Mouse (Mus musculus): ENCODE measurements around the gene Cdh1. TPM values are rescaled to one million over a fixed set of nuclear protein-coding genes. Genes with fewer than 3 reads are reported as not detected.

The Cdh1 gene
- polyA plus RNA-seq, 1 experiment from 2014 or later = 26.6 TPM

DNA sequence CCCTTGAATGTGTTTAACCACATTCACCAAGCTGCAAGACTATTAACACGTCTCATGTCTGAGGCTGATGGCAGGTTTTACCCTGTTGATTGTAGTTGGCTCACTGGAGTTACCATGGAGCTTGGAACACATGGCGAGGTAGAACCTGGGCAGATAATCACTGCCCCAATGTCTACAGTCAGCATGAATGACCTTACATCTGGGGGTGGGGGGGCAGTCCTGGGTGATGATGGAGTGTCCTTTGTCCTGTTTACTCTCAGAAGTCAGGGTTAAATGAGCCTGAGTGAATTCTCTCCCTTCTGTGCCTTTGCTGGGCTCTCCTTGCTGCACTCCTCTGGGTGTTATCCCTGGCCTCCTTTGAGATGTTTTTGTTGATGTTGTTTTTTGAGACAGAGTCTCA, 39.0 kb downstream of the Cdh1 start:
- Histone ChIP-seq H3K27ac (no peak overlapping the region), H3K4me2 (replicated peaks) (no peak overlapping the region), H3K4me1 (0 out of 2 replicates have a peak, but pooled peaks cover 5% of the 10 kb centered on the region), H3K27me3 (no peaks in the 10 kb centered on the region), H3K9ac (no peak overlapping the region), H3K36me3 (no peaks in the 10 kb centered on the region), H3K4me3 (no peak overlapping the region), H3K9me3 (no peaks in the 10 kb centered on the region)
- no peak for ATAC-seq (ENCODE audit: insufficient number of reproducible peaks, insufficient read depth, low FRiP score, low TSS enrichment)
- 74% methylated on average over 2 of the region's 2 CpGs for WGBS

DNA sequence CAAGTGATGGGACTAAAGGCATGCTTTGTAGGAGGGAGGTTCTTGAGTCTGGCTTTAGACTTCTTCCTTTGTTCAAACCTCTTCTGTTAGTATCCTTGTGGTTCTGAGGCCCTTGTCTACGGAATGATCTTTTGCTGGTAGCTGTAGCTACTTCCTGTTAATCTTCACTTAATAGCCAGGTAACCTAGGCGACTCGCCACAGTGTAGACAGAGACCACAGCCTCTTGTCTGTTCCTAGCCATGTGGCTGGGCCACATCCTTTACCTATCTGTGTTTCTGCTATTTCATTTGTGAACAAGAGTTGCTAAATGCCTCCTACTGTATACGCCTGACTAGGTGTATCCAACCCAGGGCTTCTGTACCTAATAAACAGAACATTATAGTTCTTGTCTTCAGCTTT, 39.9 kb downstream of the Cdh1 start:
- H3K36me3 ChIP-seq = no peaks in the 10 kb centered on the region

DNA sequence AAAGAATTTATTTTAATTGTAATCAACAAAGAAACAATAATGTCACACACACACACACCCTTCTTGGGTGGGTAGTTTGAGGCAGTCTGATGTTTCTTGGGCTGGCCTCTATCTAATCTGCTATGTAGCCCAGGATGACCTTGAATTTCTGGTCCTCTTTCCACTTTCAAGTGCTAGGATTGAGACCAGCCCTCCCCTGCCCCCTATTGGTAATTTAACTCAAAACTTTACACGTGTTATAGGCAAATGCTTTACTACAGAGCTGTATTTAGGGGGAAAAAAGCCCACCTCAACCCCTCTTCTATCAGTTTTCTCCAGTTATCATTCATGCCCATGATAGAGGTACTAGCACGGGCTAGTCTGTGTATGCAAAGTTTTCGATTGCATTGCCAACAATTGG, 41.8 kb downstream of the Cdh1 start:
- Histone ChIP-seq H3K27ac (no peak overlapping the region), H3K36me3 (no peaks in the 10 kb centered on the region), H3K9ac (no peak overlapping the region), H3K4me3 (no peak overlapping the region), H3K27me3 (no peaks in the 10 kb centered on the region), H3K9me3 (no peaks in the 10 kb centered on the region), H3K4me1 (0 out of 2 replicates have a peak, but pooled peaks cover 5% of the 10 kb centered on the region), H3K4me2 (replicated peaks) (no peak overlapping the region)
- no peak for ATAC-seq (ENCODE audit: insufficient number of reproducible peaks, insufficient read depth, low FRiP score, low TSS enrichment)
- WGBS = 72% methylated on average over 3 of the region's 3 CpGs

More for the DNA sequence above, 39.9 kb downstream of the Cdh1 start:
- ATAC-seq (ENCODE audit: insufficient number of reproducible peaks, insufficient read depth, low FRiP score, low TSS enrichment) = no peak
- H3K4me1 ChIP-seq = 0 out of 2 replicates have a peak, but pooled peaks cover 5% of the 10 kb centered on the region
- H3K27ac ChIP-seq = no peak overlapping the region
- H3K4me3 ChIP-seq = no peak overlapping the region
- 84% methylated on average over 4 of the region's 4 CpGs for WGBS
- H3K4me2 ChIP-seq (replicated peaks) = no peak overlapping the region
- H3K27me3 ChIP-seq = no peaks in the 10 kb centered on the region
- H3K9ac ChIP-seq = no peak overlapping the region
- H3K9me3 ChIP-seq = no peaks in the 10 kb centered on the region

DNA sequence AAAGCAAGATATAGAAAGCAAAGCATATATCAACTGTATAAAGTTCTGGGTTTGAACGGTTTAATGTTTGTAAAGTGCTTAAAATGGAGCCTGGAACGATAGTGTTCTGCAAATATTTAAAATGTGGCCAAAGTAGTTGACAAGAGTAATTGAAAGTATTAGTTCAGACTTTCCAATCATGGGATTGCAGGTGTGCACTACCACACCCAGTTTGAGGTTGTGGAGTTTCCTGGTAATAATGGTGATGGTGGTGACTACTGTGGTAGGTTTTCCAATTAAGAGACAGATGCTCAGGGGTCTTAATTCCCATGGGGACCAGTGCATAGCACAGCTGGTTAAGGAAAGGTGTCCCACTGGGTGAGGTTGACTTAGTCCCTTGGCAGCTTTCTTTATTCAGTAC, 43.0 kb downstream of the Cdh1 start:
- H3K27me3 ChIP-seq = no peaks in the 10 kb centered on the region
- H3K27ac ChIP-seq = no peak overlapping the region
- no peak overlapping the region for H3K9ac ChIP-seq
- H3K36me3 ChIP-seq = no peaks in the 10 kb centered on the region
- H3K9me3 ChIP-seq = no peaks in the 10 kb centered on the region
- ATAC-seq (ENCODE audit: insufficient number of reproducible peaks, insufficient read depth, low FRiP score, low TSS enrichment) = no peak
- 95% methylated on average over 2 of the region's 2 CpGs for WGBS
- no peak overlapping the region for H3K4me3 ChIP-seq
- 0 out of 2 replicates have a peak, but pooled peaks cover 5% of the 10 kb centered on the region for H3K4me1 ChIP-seq
- no peak overlapping the region for H3K4me2 ChIP-seq (replicated peaks)

DNA sequence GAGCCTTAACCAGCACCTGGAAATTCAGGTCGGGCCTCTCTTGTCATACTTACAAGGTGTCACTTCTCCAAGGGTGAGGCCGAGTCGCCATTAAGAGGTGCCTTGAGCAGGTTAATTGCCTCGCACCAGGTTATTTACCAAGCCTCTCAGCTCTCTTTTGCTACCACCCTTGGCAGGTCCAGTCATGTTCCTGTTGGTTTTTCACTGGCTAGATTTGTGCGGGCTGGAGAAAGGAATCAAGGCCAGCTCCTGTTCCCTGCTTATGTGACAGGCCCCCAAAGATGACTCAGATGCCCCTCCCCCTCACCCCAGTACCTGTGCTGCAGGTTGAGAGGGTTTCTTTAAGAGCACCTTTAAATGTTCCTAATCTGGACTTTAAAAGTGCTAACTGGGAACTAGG, 43.6 kb downstream of the Cdh1 start:
- Histone ChIP-seq H3K9ac (no peak overlapping the region), H3K36me3 (no peaks in the 10 kb centered on the region), H3K27ac (peak overlapping the region; percentile 37; the same call in 1 of the 2 replicates), H3K4me2 (replicated peaks) (no peak overlapping the region), H3K4me3 (no peak overlapping the region), H3K9me3 (no peaks in the 10 kb centered on the region), H3K27me3 (no peaks in the 10 kb centered on the region), H3K4me1 (0 out of 2 replicates have a peak, but pooled peaks cover 5% of the 10 kb centered on the region)
- 74% methylated on average over 5 of the region's 5 CpGs for WGBS
- ATAC-seq (ENCODE audit: insufficient number of reproducible peaks, insufficient read depth, low FRiP score, low TSS enrichment) = no peak

DNA sequence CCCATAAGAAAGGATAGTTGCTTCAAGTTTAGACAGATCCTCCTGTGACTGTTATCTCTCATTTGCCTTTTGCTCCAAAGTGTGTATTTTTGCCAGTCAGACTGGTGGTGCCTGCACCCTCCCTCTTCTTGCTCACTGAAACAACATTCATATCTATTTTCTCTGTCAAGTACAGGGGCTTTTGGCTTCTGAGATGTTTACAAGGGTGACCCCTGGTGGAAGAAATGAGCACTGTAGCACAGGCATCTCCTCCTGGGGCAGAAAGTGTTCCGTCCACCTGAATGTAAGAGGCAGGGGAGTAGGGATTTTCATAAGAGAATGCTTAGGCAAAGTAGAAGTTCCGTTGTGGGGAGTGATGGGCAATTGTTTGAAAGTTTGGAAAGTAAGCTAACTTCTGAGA, 44.2 kb downstream of the Cdh1 start:
- Histone ChIP-seq H3K4me1 (0 out of 2 replicates have a peak, but pooled peaks cover 5% of the 10 kb centered on the region), H3K4me3 (no peak overlapping the region), H3K9me3 (no peaks in the 10 kb centered on the region), H3K9ac (no peak overlapping the region), H3K27me3 (no peaks in the 10 kb centered on the region), H3K4me2 (replicated peaks) (no peak overlapping the region), H3K36me3 (no peaks in the 10 kb centered on the region), H3K27ac (no peak overlapping the region)
- WGBS = 37% methylated on average over 2 of the region's 2 CpGs
- ATAC-seq (ENCODE audit: insufficient number of reproducible peaks, insufficient read depth, low FRiP score, low TSS enrichment) = no peak

DNA sequence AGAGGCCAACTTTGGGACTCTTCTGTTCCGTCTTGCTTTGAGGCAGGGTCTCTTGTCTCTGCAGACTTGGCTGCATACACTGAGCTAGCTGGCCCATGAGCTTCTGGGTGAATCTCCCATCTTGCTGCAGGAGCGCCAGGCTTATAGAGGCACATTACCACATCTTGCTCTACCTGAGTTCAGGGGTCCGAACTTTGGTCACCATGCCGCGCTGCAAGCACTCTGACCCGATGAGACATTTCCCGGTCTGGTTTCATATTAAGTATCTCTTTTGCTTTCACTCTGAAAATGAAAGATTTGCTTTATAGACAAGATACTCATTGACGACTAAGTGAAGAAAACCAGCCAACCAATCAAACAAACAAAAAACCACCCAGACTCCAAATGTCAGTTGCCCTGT, 45.3 kb downstream of the Cdh1 start:
- 93% methylated on average over 8 of the region's 8 CpGs for WGBS
- ATAC-seq (ENCODE audit: insufficient number of reproducible peaks, insufficient read depth, low FRiP score, low TSS enrichment) = no peak
- Histone ChIP-seq H3K36me3 (no peaks in the 10 kb centered on the region), H3K4me1 (0 out of 2 replicates have a peak, but pooled peaks cover 5% of the 10 kb centered on the region), H3K27me3 (no peaks in the 10 kb centered on the region), H3K9me3 (no peaks in the 10 kb centered on the region), H3K4me3 (no peak overlapping the region), H3K9ac (no peak overlapping the region), H3K27ac (no peak overlapping the region), H3K4me2 (replicated peaks) (no peak overlapping the region)

DNA sequence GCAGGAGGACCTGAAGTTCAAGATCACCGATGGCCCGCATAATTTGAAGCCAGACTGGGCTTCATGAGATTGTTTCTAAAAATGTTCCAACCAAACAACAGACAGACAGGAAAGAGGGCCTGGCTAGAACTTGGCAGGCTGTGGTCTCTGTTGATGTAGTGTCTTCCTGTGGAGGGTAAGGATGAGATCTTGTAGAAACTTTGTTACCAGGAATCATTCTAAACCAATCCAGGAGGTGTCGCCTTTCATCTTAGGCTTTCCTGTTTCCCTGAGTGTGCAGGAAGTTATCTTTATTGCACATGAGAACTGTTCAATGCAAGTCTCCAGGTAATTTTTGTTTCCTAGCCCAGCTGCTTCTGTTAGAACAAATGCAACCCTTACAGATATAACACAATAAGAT, 48.8 kb downstream of the Cdh1 start:
- Histone ChIP-seq H3K36me3 (no peaks in the 10 kb centered on the region), H3K4me1 (no peaks in the 10 kb centered on the region), H3K4me3 (no peak overlapping the region), H3K27me3 (no peaks in the 10 kb centered on the region), H3K4me2 (replicated peaks) (no peak overlapping the region), H3K27ac (no peak overlapping the region), H3K9ac (no peak overlapping the region), H3K9me3 (no peaks in the 10 kb centered on the region)
- WGBS = 91% methylated on average over 3 of the region's 3 CpGs
- no peak for ATAC-seq (ENCODE audit: insufficient number of reproducible peaks, insufficient read depth, low FRiP score, low TSS enrichment)

DNA sequence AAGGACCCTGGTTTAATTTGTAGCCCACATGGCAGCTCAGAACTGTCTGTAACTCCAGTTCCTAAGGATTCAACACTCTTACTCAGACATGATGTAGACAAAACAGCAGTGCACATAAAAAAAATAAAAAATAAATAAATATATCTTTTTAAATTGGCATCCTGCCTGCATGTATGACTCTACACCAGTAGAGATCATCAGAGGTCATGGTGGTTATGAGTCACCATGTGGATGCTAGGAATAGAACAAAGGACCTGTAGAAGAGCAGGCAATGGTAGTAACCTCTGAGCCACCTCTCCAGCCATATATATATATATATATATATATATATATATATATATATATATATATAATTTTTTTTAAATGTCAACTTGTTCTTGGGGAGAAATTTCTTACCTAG, 52.9 kb downstream of the Cdh1 start:
- Histone ChIP-seq H3K4me1 (no peaks in the 10 kb centered on the region), H3K9me3 (no peaks in the 10 kb centered on the region), H3K27me3 (no peaks in the 10 kb centered on the region), H3K36me3 (no peaks in the 10 kb centered on the region), H3K27ac (no peak overlapping the region), H3K4me2 (replicated peaks) (no peak overlapping the region), H3K9ac (no peak overlapping the region), H3K4me3 (no peak overlapping the region)
- ATAC-seq (ENCODE audit: insufficient number of reproducible peaks, insufficient read depth, low FRiP score, low TSS enrichment) = no peak

DNA sequence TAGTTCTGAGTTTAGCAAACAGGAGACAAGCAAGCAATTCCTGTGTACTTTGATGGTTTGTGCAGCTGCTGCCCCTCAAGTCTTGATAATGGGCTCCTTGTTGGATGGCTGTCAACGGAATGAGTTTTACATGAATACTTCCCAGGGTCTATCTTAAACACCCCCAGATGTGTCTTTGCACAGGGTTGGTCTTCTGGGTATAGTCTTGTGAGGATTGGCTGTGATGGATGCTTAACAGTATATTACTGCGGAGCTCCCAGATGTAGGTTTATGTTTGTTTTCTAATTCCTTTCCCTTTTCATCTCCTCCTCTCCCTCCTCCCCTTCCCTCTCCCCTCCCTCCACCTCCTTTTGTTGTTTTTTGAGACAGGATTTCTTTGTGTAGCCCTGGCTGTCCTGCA, 69.6 kb downstream of the Cdh1 start:
- Histone ChIP-seq H3K27ac (no peak overlapping the region), H3K27me3 (no peaks in the 10 kb centered on the region), H3K9ac (no peak overlapping the region), H3K4me2 (replicated peaks) (no peak overlapping the region), H3K36me3 (no peaks in the 10 kb centered on the region), H3K4me1 (no peaks in the 10 kb centered on the region), H3K4me3 (no peak overlapping the region), H3K9me3 (no peaks in the 10 kb centered on the region)
- WGBS = 29% methylated on average over 2 of the region's 2 CpGs
- no peak for ATAC-seq (ENCODE audit: insufficient number of reproducible peaks, insufficient read depth, low FRiP score, low TSS enrichment)

DNA sequence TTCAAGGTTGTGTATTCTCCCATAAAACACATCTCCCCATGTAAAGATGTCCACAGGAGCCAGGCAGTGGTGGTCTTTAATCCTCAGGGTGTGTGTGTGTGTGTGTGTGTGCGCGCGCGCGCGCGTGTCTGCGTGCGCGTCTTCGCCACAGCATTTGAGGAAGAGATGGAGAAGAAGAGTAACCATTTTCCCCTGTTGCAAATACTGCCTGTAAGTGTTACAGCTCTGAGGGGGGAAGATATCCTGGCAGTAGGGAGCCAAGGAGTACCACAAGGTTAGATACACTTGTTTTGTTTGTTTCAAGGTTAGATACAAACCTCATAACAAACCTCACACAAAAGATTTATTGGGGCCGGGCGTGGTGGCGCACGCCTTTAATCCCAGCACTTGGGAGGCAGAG, 71.2 kb downstream of the Cdh1 start:
- Histone ChIP-seq H3K4me3 (no peak overlapping the region), H3K36me3 (no peaks in the 10 kb centered on the region), H3K4me2 (replicated peaks) (no peak overlapping the region), H3K9ac (no peak overlapping the region), H3K4me1 (no peaks in the 10 kb centered on the region), H3K27ac (no peak overlapping the region), H3K27me3 (no peaks in the 10 kb centered on the region), H3K9me3 (no peaks in the 10 kb centered on the region)
- no peak for ATAC-seq (ENCODE audit: insufficient number of reproducible peaks, insufficient read depth, low FRiP score, low TSS enrichment)
- 97% methylated on average over 15 of the region's 15 CpGs for WGBS

DNA sequence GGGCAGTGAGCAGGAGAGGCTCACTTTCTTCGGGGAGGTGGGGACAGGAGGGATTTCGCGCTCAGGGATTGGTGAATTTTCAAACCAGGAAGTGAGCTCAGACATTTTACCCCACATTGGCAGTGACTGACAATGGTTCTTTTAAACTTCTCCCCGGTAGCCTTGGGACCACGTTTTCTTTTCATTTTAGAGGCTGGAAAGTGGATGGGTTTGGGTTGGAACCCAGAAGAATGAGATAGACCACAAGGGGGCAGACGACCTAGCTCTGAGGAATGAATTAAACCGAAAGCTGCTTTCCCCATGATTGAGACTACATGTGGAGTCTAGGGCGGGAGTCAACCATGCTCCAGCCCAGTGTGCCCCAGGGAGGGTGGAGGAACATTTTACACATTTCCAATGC, 71.7 kb downstream of the Cdh1 start:
- no peaks in the 10 kb centered on the region for H3K36me3 ChIP-seq
- H3K4me3 ChIP-seq = no peak overlapping the region
- H3K4me2 ChIP-seq (replicated peaks) = no peak overlapping the region
- no peak for ATAC-seq (ENCODE audit: insufficient number of reproducible peaks, insufficient read depth, low FRiP score, low TSS enrichment)
- no peak overlapping the region for H3K9ac ChIP-seq
- H3K27ac ChIP-seq = no peak overlapping the region
- no peaks in the 10 kb centered on the region for H3K9me3 ChIP-seq
- H3K4me1 ChIP-seq = no peaks in the 10 kb centered on the region
- 74% methylated on average over 8 of the region's 8 CpGs for WGBS
- H3K27me3 ChIP-seq = no peaks in the 10 kb centered on the region
